Mouse (Mus musculus) forebrain, embryonic 15.5 days (tissue): ENCODE results near the gene Itpr2. TPM values are rescaled to one million over a fixed set of nuclear protein-coding genes. Genes with fewer than 3 reads are reported as not detected.

Experiments
- ATAC-seq: fragments of 200-750 bp; cut with Nextera tagmentation; replicated peaks from 2 replicates; pipeline ENCODE4 v1.8.0; 2017; ENCODE audit warnings: mild to moderate bottlenecking, moderate TSS enrichment, moderate library complexity
- H3K27ac ChIP-seq: fragments of 300-500 bp; sonication (generic); replicated peaks from 2 replicates; pipeline ENCODE4 v1.5.1; 2015; ENCODE audit warnings: mild to moderate bottlenecking, inconsistent platforms
- H3K27me3 ChIP-seq: fragments of 300-500 bp; sonication (generic); 2 replicates; pipeline ENCODE4 v1.6.1; 2015; ENCODE audit warnings: inconsistent platforms
- H3K36me3 ChIP-seq: fragments of 300-500 bp; sonication (generic); 2 replicates; pipeline ENCODE4 v1.6.1; 2015; ENCODE audit warnings: mild to moderate bottlenecking, inconsistent platforms
- H3K4me1 ChIP-seq: fragments of 300-500 bp; sonication (generic); 2 replicates; pipeline ENCODE4 v1.6.1; 2015; ENCODE audit warnings: inconsistent platforms
- H3K4me2 ChIP-seq: fragments of 300-500 bp; sonication (generic); replicated peaks from 2 replicates; pipeline ENCODE4 v1.6.1; 2015; ENCODE audit warnings: mild to moderate bottlenecking, inconsistent platforms
- H3K4me3 ChIP-seq: fragments of 300-500 bp; sonication (generic); 2 replicates; pipeline ENCODE4 v1.5.1; 2015; ENCODE audit warnings: mild to moderate bottlenecking, inconsistent platforms
- H3K9ac ChIP-seq: fragments of 300-500 bp; sonication (generic); replicated peaks from 2 replicates; pipeline ENCODE4 v1.6.1; 2015; ENCODE audit warnings: mild to moderate bottlenecking, inconsistent platforms
- H3K9me3 ChIP-seq: fragments of 300-500 bp; sonication (generic); 2 replicates; pipeline ENCODE4 v1.6.1; 2016; ENCODE audit warnings: inconsistent platforms
- WGBS: fragments of 180-500 bp; shearing (Covaris S2); methylation state at CpG from one replicate; pipeline ENCODE4 v1.1.7; 2015; ENCODE audit warnings: mixed read lengths; 5-methylcytosine and 5-hydroxymethylcytosine counted together
- polyA plus RNA-seq: library from polyadenylated mRNA; unstranded; fragments of >200 nt; fragmentation: Nextera tagmentation; extraction: Ambion mirVana; gene quantifications from 2 replicates; pipeline ENCODE4 v1.2.1, GENCODE M21; 2015

Itpr2 gene
- polyA plus RNA-seq, 1 experiment from 2014 or later, result 5.1 TPM

DNA sequence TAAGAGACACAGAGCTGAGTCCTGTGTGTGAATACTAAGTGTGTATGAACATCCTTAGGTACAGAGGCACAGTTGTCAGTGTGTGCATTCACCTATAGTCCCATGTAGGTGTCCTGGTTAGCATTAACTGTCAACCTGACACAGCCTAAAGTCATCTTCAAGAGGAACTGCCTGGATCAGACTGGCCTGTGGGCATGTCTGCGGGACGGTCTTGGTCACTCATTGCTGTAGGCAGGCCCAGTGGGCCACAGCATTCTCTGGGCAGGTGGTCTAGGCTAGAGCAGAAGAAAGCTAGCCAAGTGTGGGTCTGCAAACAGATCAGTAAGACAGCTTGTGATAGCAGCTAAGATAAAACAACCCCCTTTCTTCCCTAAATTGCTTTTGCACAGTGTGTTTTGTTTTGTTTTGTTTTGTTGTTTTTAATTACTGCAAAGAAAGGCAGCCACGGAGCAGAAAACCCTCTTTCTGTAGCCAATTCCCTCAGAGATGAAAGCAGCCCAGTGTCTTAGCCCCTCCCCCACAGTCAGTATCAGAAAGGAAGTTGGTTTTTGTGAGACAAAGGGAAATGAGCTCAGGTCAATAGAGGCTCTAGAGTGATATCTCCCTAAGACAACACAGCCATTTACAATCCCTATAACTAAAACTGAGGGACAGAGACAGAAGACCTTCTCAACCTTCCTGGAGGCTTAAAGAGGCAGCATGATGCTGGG, 422.1 kb downstream of the Itpr2 start:
- Histone ChIP-seq H3K4me3 (no peak overlapping the region), H3K27me3 (no peaks in the 10 kb centered on the region), H3K9ac (no peak overlapping the region), H3K4me2 (no peak overlapping the region), H3K4me1 (no peaks in the 10 kb centered on the region), H3K9me3 (no peaks in the 10 kb centered on the region), H3K27ac (no peak overlapping the region), H3K36me3 (no peaks in the 10 kb centered on the region)
- 48% methylated on average over 3 of the region's 3 CpGs for WGBS
- ATAC-seq, result 0 out of 2 replicates have a peak, but pooled peaks have one; percentile 16

DNA sequence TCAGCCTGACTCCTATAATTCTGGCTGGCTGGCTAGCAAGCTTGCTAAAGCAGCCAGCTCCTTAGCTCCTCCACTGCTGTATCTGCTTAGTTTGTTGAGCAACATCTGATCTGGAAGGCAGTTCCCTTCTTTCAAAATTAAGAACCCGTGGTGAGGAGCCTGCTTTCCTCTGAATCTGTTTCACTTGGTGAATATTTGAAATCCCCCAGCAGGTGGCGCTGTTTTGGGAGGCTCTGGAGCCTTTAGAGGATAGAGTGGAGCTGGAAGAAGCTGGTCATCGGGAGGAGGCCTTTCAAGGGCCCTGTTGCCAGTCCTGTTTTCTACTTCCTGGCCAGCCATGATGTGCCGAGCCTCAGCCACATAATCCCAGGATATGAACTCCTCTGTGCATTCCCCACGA, 422.8 kb downstream of the Itpr2 start:
- Histone ChIP-seq H3K9me3 (no peaks in the 10 kb centered on the region), H3K9ac (no peak overlapping the region), H3K27ac (no peak overlapping the region), H3K4me2 (no peak overlapping the region), H3K36me3 (no peaks in the 10 kb centered on the region), H3K4me3 (no peak overlapping the region), H3K27me3 (no peaks in the 10 kb centered on the region), H3K4me1 (no peaks in the 10 kb centered on the region)
- 45% methylated on average over 5 of the region's 5 CpGs for WGBS
- ATAC-seq, result no peak

DNA sequence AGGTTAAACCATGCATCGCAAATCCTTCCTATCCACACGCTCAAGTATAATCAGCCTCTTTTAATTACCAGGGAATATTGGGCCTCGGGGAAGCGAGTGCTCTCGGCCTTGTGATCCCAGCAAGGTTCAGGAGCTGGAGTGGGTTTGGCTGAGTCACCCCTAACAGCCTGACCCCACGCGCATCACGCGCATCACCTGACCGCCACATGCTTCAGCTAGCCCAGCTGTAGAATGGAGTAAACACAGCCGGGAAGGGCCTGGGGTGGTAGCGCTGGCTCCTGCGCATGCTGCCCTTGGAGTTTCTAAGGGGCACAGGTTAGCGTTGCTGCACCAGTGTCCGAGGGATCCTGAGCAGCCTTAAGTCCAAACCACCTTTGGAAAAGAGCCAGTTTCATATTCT, 423.9 kb downstream of the Itpr2 start:
- ATAC-seq, result no peak
- 90% methylated on average over 15 of the region's 15 CpGs for WGBS
- peaks cover 4% of the 10 kb centered on the region; the same call in 1 of the 2 replicates for H3K9me3 ChIP-seq

DNA sequence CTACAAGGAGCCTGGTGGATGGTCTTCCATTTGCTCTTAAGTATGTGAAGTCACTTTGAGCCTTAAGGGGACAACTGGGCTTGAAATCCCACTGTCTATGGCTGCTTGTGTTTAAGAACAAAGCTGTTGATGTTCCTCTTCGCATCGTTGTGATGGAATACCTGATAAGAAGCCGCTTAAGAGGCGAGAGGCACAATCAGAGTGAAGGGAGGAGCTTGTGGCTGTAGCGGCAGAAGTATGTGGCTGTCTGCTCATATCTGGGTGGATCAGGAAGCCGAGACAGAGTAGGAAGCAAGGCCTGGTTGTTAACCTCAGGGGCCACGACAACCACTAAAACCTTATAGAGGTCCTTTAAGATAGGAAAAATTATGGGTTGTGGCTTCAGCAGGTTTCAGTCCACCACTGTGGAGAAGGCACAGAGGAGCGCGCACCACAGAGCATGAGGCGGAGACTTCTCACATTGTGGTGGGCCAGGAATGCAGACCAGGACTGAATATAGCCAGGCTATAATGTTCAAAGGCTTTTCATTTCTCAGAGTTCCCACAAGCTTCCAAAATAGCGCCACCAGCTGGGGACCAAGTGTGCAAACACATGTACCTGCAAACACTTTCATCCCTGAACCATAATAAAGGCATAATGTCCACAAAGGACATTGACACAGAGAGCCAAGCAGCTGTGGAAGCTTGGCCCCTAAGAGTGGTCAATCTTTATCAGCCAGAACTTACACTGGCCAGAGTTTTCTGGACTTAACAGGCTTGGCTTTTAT, 424.7 kb downstream of the Itpr2 start:
- Histone ChIP-seq H3K27me3 (no peaks in the 10 kb centered on the region), H3K9me3 (peaks cover 4% of the 10 kb centered on the region; the same call in 1 of the 2 replicates), H3K4me1 (no peaks in the 10 kb centered on the region), H3K9ac (no peak overlapping the region), H3K27ac (no peak overlapping the region), H3K4me3 (no peak overlapping the region), H3K4me2 (no peak overlapping the region), H3K36me3 (no peaks in the 10 kb centered on the region)
- WGBS, result 89% methylated on average over 11 of the region's 11 CpGs
- ATAC-seq, result no peak

More for the DNA sequence above, 423.9 kb downstream of the Itpr2 start:
- Histone ChIP-seq H3K9ac (no peak overlapping the region), H3K27me3 (no peaks in the 10 kb centered on the region), H3K4me3 (no peak overlapping the region), H3K4me2 (no peak overlapping the region), H3K36me3 (no peaks in the 10 kb centered on the region), H3K27ac (no peak overlapping the region), H3K4me1 (no peaks in the 10 kb centered on the region)

DNA sequence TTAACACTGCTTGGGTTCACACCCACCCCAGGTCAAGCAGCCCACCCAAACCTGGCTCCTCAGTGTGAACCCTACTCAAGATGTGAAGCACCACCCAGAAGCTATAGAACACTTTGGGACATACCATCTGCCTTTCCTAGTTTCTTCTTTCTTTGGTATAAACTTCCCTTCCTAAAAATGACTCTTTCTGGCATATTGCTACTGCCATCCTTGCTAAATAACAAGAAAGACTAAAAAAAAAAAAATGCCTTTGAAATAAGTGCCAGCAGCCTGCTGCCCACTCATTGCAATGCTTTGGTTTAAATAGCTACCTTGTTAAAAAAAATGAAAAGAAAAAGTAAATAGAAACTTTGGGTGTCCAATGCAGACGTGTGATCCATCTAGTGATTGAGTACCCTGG, 429.2 kb downstream of the Itpr2 start:
- no peak overlapping the region for H3K4me3 ChIP-seq
- no peak overlapping the region for H3K4me2 ChIP-seq
- WGBS, result 85% methylated on average over 1 of the region's 1 CpGs
- H3K9ac ChIP-seq, result no peak overlapping the region
- ATAC-seq, result no peak
- no peaks in the 10 kb centered on the region for H3K4me1 ChIP-seq
- no peaks in the 10 kb centered on the region for H3K27me3 ChIP-seq
- peaks cover 4% of the 10 kb centered on the region; the same call in 1 of the 2 replicates for H3K9me3 ChIP-seq
- no peaks in the 10 kb centered on the region for H3K36me3 ChIP-seq
- H3K27ac ChIP-seq, result no peak overlapping the region

DNA sequence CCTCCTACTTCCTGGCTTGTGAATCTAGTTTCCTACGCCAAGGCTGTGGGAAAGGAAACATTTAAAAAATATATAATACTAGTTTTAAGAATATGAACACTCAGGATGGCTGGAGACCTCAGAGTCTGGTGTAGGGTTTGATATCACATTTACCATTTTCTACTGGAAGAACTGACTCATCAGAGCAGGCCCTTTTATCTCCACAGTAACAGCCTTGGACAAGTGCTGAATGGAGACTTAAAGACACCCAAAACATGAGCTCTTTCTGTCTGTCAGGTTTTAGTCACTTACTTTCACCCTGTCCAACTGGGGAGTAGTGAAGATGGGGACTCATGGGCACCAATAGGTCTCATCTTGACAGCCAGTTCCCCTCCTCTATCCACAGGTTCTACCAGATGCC, 430.1 kb downstream of the Itpr2 start:
- no peaks in the 10 kb centered on the region for H3K36me3 ChIP-seq
- H3K4me2 ChIP-seq, result no peak overlapping the region
- no peak for ATAC-seq
- no peak overlapping the region for H3K27ac ChIP-seq
- H3K27me3 ChIP-seq, result no peaks in the 10 kb centered on the region
- H3K4me3 ChIP-seq, result no peak overlapping the region
- no peaks in the 10 kb centered on the region for H3K4me1 ChIP-seq
- H3K9me3 ChIP-seq, result peaks cover 4% of the 10 kb centered on the region; the same call in 1 of the 2 replicates
- no peak overlapping the region for H3K9ac ChIP-seq
- WGBS, result 91% methylated on average over 1 of the region's 1 CpGs

Other genes starting within 250 kb of the Itpr2 start
- gene Fgfr1op2, start 75.0 kb upstream of the Itpr2 start, polyA plus RNA-seq, result 53.8 and 55.8 TPM in 2 replicates
- 67.1 and 68.0 TPM in 2 replicates for gene Ints13, start 75.6 kb upstream of the Itpr2 start, polyA plus RNA-seq
- 107 and 114 TPM in 2 replicates for gene Med21, start 140.3 kb upstream of the Itpr2 start, polyA plus RNA-seq
- gene Tm7sf3, start 140.6 kb upstream of the Itpr2 start, polyA plus RNA-seq, result 31.9 and 32.7 TPM in 2 replicates
- 13.8 and 15.7 TPM in 2 replicates for gene Stk38l, start 222.8 kb upstream of the Itpr2 start, polyA plus RNA-seq